Comparison of ENCODE assay signal across 19 mouse cellular contexts in genomic region chr14:48986231-48986630, GRCm38 (mm10).
DNase-seq lines count a peak whose midpoint lies in the region; ATAC-seq and TF ChIP-seq lines count a peak whose summit lies in the region.
"Had no signal": no experiment of that assay in that cellular context is flagged by ENCODE, and none has a peak within 500 bp of the region (broad histone marks: within the 10 kb centered on the region; RNA-seq: fewer than 3 reads in every experiment).

No protein-coding gene starts in this region.

- H3K79me2 ChIP-seq in CH12.LX (replicated peaks; ENCODE audit: control insufficient read depth, extremely low read depth, insufficient read depth, poor library complexity, severe bottlenecking), result no peaks in the 10 kb centered on the region

- ATAC-seq in heart, postnatal 0 days (ENCODE audit: insufficient read depth, low read depth), result peak; percentile 61; the same call in 1 of the 2 replicates
- ATAC-seq in megakaryocyte, adult 5-6 weeks (ENCODE audit: poor library complexity, severe bottlenecking), result peak; percentile 63
- ATAC-seq: inflammation-experienced regulatory T-cells, adult 6 months; Patski had no signal

- peak; percentile 15 for DNase-seq in heart, postnatal 0 days (ENCODE audit: low spot score)
- DNase-seq in heart, postnatal 36 days, result no peak
- DNase-seq in CH12.LX (ENCODE audit: extremely low read depth) (peak; percentile 30), MEL-GATA-1-ER (ENCODE audit: extremely low read depth, low read depth) (peak; percentile 83)
- DNase-seq in cerebellum, adult 11 months, result no peak
- no peak for DNase-seq in cerebellum, postnatal 25 days
- DNase-seq: gastrocnemius, postnatal 25 days; lung, adult 2 months had no signal

- intact Hi-C loops in heart, postnatal 36 days (cut with DNase I), result loop anchor here (5.0 kb wide), 1 partner anchor 614 kb away; no protein-coding TSS in a partner anchor

- TF ChIP-seq POLR2A in CH12.LX (IDR thresholded peaks at IDR 0.05; ENCODE audit: low read depth, low read length), result no peak

- in situ Hi-C loops in CH12.LX (cut with MboI; ENCODE audit: low pct_ligation_motif_present, low pct_unique_long_range_greater_than_20kb, low sequenced_read_pairs), result loop anchor here (25.0 kb wide), 1 partner anchor 424 kb away; no protein-coding TSS in a partner anchor

- no peak overlapping the region for H3K4me2 ChIP-seq in heart, postnatal 0 days (ENCODE audit: low read depth, low read length)
- no peak overlapping the region for H3K4me2 ChIP-seq in CH12.LX (ENCODE audit: insufficient read depth, low read depth, poor library complexity, severe bottlenecking)
- H3K4me2 ChIP-seq: embryonic facial prominence, embryonic 13.5 days; forebrain, embryonic 15.5 days; hindbrain, embryonic 15.5 days; midbrain, embryonic 12.5 days; neural tube, embryonic 15.5 days had no signal

- no peak for TF ChIP-seq EP300 in heart, postnatal 0 days (IDR thresholded peaks at IDR 0.05; ENCODE audit: low read depth)
- no peak for TF ChIP-seq EP300 in CH12.LX (IDR thresholded peaks at IDR 0.05; ENCODE audit: low read length)

- no peaks in the 10 kb centered on the region for H3K36me3 ChIP-seq in heart, postnatal 0 days (replicated peaks; ENCODE audit: control insufficient read depth, insufficient read depth, low read length)
- H3K36me3 ChIP-seq in CH12.LX (replicated peaks in 1 of 2; ENCODE audit: control insufficient read depth in 1 of 2, insufficient read depth in 1 of 2, low read length in 1 of 2), result no peaks in the 10 kb centered on the region
- H3K36me3 ChIP-seq: embryonic facial prominence, embryonic 13.5 days; forebrain, embryonic 10.5 days; forebrain, embryonic 15.5 days; hindbrain, embryonic 10.5 days; hindbrain, embryonic 15.5 days; midbrain, embryonic 12.5 days; neural tube, embryonic 15.5 days had no signal

- H3K4me3 ChIP-seq in heart, postnatal 0 days (ENCODE audit: low read depth, low read length), result no peak overlapping the region
- H3K4me3 ChIP-seq in CH12.LX (replicated peaks in 1 of 3; ENCODE audit: low read depth in 2 of 3, low read length in 2 of 3, poor library complexity in 1 of 3), result no peak overlapping the region
- H3K4me3 ChIP-seq: embryonic facial prominence, embryonic 13.5 days; forebrain, embryonic 10.5 days; forebrain, embryonic 15.5 days; hindbrain, embryonic 10.5 days; hindbrain, embryonic 15.5 days; midbrain, embryonic 12.5 days; neural tube, embryonic 15.5 days had no signal

- H3K4me1 ChIP-seq in heart, postnatal 0 days (ENCODE audit: control insufficient read depth, insufficient read depth), result no peaks in the 10 kb centered on the region
- H3K4me1 ChIP-seq in CH12.LX (ENCODE audit: control insufficient read depth in 1 of 2, insufficient read depth in 2 of 2), result peaks cover 4 to 12% of the 10 kb centered on the region in 2 experiments; a peak in 2 of 4 replicates

- H3K27ac ChIP-seq in heart, postnatal 0 days (ENCODE audit: low read depth), result no peak overlapping the region
- no peak overlapping the region for H3K27ac ChIP-seq in CH12.LX (ENCODE audit: insufficient read depth, low read depth)
- H3K27ac ChIP-seq: embryonic facial prominence, embryonic 13.5 days; forebrain, embryonic 10.5 days; forebrain, embryonic 15.5 days; hindbrain, embryonic 10.5 days; hindbrain, embryonic 15.5 days; liver, embryonic 14.5 days; midbrain, embryonic 12.5 days; neural tube, embryonic 15.5 days had no signal

- H3K9ac ChIP-seq in heart, postnatal 0 days (replicated peaks; ENCODE audit: low read depth, low read length), result no peak overlapping the region
- no peak overlapping the region for H3K9ac ChIP-seq in CH12.LX (ENCODE audit: insufficient read depth, low read depth)
- H3K9ac ChIP-seq: embryonic facial prominence, embryonic 13.5 days; forebrain, embryonic 15.5 days; hindbrain, embryonic 15.5 days; liver, embryonic 14.5 days; midbrain, embryonic 12.5 days; neural tube, embryonic 15.5 days had no signal

- H3K9me3 ChIP-seq in heart, postnatal 0 days (replicated peaks; ENCODE audit: control insufficient read depth, low read length), result no peaks in the 10 kb centered on the region
- no peaks in the 10 kb centered on the region for H3K9me3 ChIP-seq in CH12.LX (replicated peaks; ENCODE audit: low read length)
- H3K9me3 ChIP-seq: embryonic facial prominence, embryonic 13.5 days; forebrain, embryonic 10.5 days; forebrain, embryonic 15.5 days; hindbrain, embryonic 10.5 days; hindbrain, embryonic 15.5 days; midbrain, embryonic 12.5 days; neural tube, embryonic 15.5 days had no signal

- dilution Hi-C loops in CH12.LX (cut with MboI; ENCODE audit: extremely low pct_ligation_motif_present, extremely low pct_unique_long_range_greater_than_20kb, low sequenced_read_pairs), result no loop called here

- no peak for TF ChIP-seq RAD21 in CH12.LX (IDR thresholded peaks at IDR 0.05; ENCODE audit: low read depth, low read length)

- H3K27me3 ChIP-seq in heart, postnatal 0 days (ENCODE audit: control insufficient read depth, insufficient read depth, low read length), result no peaks in the 10 kb centered on the region
- H3K27me3 ChIP-seq in CH12.LX (replicated peaks), result no peaks in the 10 kb centered on the region
- H3K27me3 ChIP-seq: Patski had no signal

- no peak for TF ChIP-seq CTCF in heart, postnatal 0 days (IDR thresholded peaks at IDR 0.05; ENCODE audit: low read depth)
- TF ChIP-seq CTCF in CH12.LX (conservative IDR thresholded peaks at IDR 0.05 in 1 of 2, IDR thresholded peaks at IDR 0.05 in 1 of 2; ENCODE audit: low read depth in 2 of 2, low read length in 2 of 2), result no peak

- 24% methylated on average over 8 of the region's 8 CpGs for WGBS in heart, postnatal 0 days

TF ChIP-seq in CH12.LX, 34 proteins besides CTCF, POLR2A, EP300 and RAD21:
- TF ChIP-seq CHD1 (IDR thresholded peaks at IDR 0.05; ENCODE audit: low read depth, low read length) (no peak), MEF2A (IDR thresholded peaks at IDR 0.05; ENCODE audit: borderline replicate concordance, low read depth, low read length) (peak; percentile 56; the same call in 1 of the 2 replicates)

Comparison
In these comparisons a context has a peak if more than half of its experiments do, and no peak if none do; other contexts are left out.
1. DNase-seq: peak in heart, postnatal 0 days (single experiment), CH12.LX (single experiment) and MEL-GATA-1-ER (single experiment); none in heart, postnatal 36 days (0 of 2), cerebellum, adult 11 months (single experiment) and cerebellum, postnatal 25 days (0 of 2).